Mouse (Mus musculus): ENCODE measurements at regions not wholly inside any gene's neighbourhood (a gene's known extent, or its start where the extent isn't known, plus 50 kb on each side); places are given as distances from the start of the nearest gene placed in this dataset.

DNA sequence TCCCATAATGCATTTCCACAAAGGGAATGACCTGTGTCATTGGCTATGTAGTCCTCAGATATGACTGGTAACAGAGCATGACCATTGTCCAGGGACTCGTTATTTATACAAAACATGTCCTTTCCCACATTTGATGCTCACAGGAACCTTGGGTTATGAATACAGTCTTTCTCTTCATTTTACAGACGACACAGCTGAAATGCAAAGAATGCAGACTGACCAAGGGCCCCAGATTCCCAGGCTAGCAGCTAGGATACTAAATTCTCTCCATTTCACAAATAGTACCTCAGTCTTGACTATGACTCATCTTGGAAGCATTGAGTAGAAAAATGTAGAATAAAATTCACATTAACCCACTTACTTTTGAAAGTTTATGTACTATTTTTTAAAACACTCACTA lies 182.7 kb upstream of the Sox4 start:
- no peak for TF ChIP-seq CTCF (IDR thresholded peaks at IDR 0.05; ENCODE audit: low read depth)
- DNase-seq (no peak), ATAC-seq (no peak)
- Histone ChIP-seq H3K4me3 (ENCODE audit: low read depth, low read length) (no peak overlapping the region), H3K27me3 (ENCODE audit: insufficient read depth, low read length) (no peaks in the 10 kb centered on the region), H3K27ac (ENCODE audit: low read depth, low read length) (no peak overlapping the region), H3K4me1 (ENCODE audit: insufficient read depth) (no peaks in the 10 kb centered on the region), H3K4me2 (ENCODE audit: low read depth) (no peak overlapping the region), H3K36me3 (ENCODE audit: insufficient read depth) (no peaks in the 10 kb centered on the region), H3K9me3 (ENCODE audit: low read length) (peaks cover 5% of the 10 kb centered on the region; the same call in 1 of the 2 replicates), H3K9ac (no peak overlapping the region)
- 71% methylated on average over 2 of the region's 2 CpGs for WGBS

DNA sequence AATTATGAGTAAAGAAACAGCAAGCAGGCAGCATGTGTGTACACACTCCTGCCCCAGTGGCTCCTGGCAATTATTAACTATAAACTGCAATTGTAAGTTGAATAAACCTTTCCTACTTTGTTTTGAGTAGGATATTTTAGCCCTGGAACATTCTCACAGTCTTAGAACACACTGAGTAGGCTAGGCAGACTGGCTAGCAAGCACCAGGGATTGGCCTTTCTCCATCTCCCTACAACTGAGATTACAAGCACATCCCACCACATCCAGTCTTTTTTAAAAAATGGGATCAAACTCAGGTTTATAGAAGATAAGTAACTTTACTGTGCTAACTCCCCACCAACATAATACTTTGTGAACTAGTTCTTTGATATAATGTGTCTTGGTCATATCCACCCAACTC lies 174.0 kb upstream of the Sox4 start:
- H3K4me3 ChIP-seq (ENCODE audit: low read depth, low read length), result no peak overlapping the region
- ATAC-seq (no peak), DNase-seq (no peak)
- no peak for TF ChIP-seq CTCF (IDR thresholded peaks at IDR 0.05; ENCODE audit: low read depth)
- H3K4me1 ChIP-seq (ENCODE audit: insufficient read depth), result no peaks in the 10 kb centered on the region
- no peaks in the 10 kb centered on the region for H3K36me3 ChIP-seq (ENCODE audit: insufficient read depth)
- H3K4me2 ChIP-seq (ENCODE audit: low read depth), result no peak overlapping the region
- no peak overlapping the region for H3K27ac ChIP-seq (ENCODE audit: low read depth, low read length)
- H3K9me3 ChIP-seq (ENCODE audit: low read length), result no peaks in the 10 kb centered on the region
- no peaks in the 10 kb centered on the region for H3K27me3 ChIP-seq (ENCODE audit: insufficient read depth, low read length)
- H3K9ac ChIP-seq, result no peak overlapping the region

DNA sequence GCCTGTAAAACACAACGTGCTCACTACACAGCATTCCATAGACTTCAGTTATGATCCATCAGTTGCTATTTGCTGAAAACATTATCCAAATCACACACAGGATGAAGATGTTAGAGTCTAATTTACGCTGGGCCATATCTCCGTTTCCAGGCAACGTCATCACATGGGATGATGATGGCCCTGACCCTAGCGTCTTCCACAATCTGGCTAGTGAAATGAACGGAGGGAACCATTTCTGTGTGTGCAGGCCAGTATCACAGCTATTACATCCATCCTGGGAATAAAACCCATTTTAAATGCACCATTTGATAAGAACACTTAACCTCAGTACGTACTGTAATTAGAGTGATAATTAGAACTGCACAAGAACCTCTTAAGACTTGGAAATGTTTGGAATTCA lies 170.0 kb upstream of the Sox4 start:
- WGBS, result 69% methylated on average over 7 of the region's 7 CpGs
- H3K27ac ChIP-seq (ENCODE audit: low read depth, low read length), result no peak overlapping the region
- ATAC-seq (no peak; the same call in 1 of the 2 replicates), DNase-seq (no peak)
- no peak overlapping the region for H3K9ac ChIP-seq
- H3K4me3 ChIP-seq (ENCODE audit: low read depth, low read length), result no peak overlapping the region
- H3K27me3 ChIP-seq (ENCODE audit: insufficient read depth, low read length), result no peaks in the 10 kb centered on the region
- H3K9me3 ChIP-seq (ENCODE audit: low read length), result no peaks in the 10 kb centered on the region
- no peak for TF ChIP-seq CTCF (IDR thresholded peaks at IDR 0.05; ENCODE audit: low read depth)
- H3K36me3 ChIP-seq (ENCODE audit: insufficient read depth), result no peaks in the 10 kb centered on the region
- no peak overlapping the region for H3K4me2 ChIP-seq (ENCODE audit: low read depth)
- H3K4me1 ChIP-seq (ENCODE audit: insufficient read depth), result no peaks in the 10 kb centered on the region

DNA sequence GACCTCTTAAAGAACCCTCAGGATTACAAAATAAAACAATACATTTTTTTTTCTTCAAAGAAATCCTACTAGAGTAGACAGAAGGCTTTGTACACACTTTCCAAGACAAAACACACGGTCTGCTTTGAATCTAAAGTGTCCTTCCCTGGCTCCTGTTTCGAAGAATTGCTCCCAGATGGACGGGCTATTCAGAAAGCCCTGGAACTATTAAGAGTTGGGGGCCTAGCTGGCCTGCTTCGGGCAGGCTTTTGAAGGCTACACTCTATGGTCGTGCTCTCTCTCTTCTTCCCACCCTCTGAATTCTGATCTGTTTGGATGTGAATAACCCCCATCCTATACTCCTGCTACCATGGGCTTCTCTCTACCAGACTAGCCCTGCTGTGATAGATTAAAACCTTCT lies 167.6 kb upstream of the Sox4 start:
- Histone ChIP-seq H3K9ac (no peak overlapping the region), H3K9me3 (ENCODE audit: low read length) (no peaks in the 10 kb centered on the region), H3K4me2 (ENCODE audit: low read depth) (no peak overlapping the region), H3K4me3 (ENCODE audit: low read depth, low read length) (no peak overlapping the region), H3K27me3 (ENCODE audit: insufficient read depth, low read length) (no peaks in the 10 kb centered on the region), H3K27ac (ENCODE audit: low read depth, low read length) (no peak overlapping the region), H3K36me3 (ENCODE audit: insufficient read depth) (no peaks in the 10 kb centered on the region), H3K4me1 (ENCODE audit: insufficient read depth) (no peaks in the 10 kb centered on the region)
- ATAC-seq (no peak), DNase-seq (no peak)
- no peak for TF ChIP-seq CTCF (IDR thresholded peaks at IDR 0.05; ENCODE audit: low read depth)
- 77% methylated on average over 5 of the region's 5 CpGs for WGBS

DNA sequence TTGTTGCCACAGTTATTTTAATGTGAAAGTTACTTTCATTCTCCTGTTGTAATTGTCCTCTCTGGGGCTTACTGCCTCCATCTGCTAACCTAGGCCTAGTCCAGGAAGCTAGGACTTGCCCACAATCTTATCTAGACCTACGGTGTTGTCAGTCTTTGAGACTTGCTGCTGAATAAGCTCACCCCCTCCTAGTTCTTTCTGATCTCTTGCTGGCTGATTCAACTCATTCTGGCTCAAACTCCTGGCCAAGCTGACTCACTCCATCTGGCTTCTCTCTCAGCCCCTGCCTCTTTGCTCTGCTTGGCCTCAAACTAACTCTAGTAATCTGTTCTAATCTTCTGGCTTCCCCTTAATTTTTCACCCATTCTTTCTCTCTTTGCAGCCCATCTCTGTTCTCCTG lies 165.8 kb upstream of the Sox4 start:
- H3K9ac ChIP-seq, result no peak overlapping the region
- ATAC-seq (no peak), DNase-seq (no peak)
- H3K27me3 ChIP-seq (ENCODE audit: insufficient read depth, low read length), result no peaks in the 10 kb centered on the region
- no peak overlapping the region for H3K4me3 ChIP-seq (ENCODE audit: low read depth, low read length)
- H3K27ac ChIP-seq (ENCODE audit: low read depth, low read length), result no peak overlapping the region
- no peak for TF ChIP-seq CTCF (IDR thresholded peaks at IDR 0.05; ENCODE audit: low read depth)
- no peak overlapping the region for H3K4me2 ChIP-seq (ENCODE audit: low read depth)
- 67% methylated on average over 1 of the region's 1 CpGs for WGBS
- no peaks in the 10 kb centered on the region for H3K9me3 ChIP-seq (ENCODE audit: low read length)
- no peaks in the 10 kb centered on the region for H3K4me1 ChIP-seq (ENCODE audit: insufficient read depth)
- H3K36me3 ChIP-seq (ENCODE audit: insufficient read depth), result no peaks in the 10 kb centered on the region

DNA sequence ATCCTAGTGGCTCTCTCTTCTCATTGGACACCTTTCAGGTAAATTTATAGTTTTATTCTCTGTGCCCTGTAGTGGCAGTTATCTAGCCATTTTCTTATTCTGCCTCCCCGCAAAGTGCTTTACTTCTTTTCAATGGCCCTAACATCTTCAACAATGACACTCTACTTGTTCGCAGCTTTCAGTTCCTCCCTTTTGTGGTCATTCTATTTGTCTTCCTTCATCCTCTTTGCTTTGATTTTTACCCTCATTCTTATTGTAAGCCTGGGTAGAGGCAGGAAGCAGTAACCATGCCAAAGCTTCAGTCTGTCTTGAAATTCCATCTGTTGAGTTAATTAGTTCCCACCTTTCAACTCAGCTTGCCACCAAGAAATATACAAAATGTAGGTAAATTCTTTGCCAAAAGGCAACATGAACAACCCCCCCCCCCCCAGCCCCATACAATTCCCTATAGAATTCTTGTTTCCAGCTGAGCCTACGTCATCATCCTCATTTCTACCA lies 161.5 kb upstream of the Sox4 start:
- WGBS, result 82% methylated on average over 3 of the region's 3 CpGs
- ATAC-seq (no peak), DNase-seq (no peak)
- no peak for TF ChIP-seq CTCF (IDR thresholded peaks at IDR 0.05; ENCODE audit: low read depth)
- Histone ChIP-seq H3K36me3 (ENCODE audit: insufficient read depth) (no peaks in the 10 kb centered on the region), H3K27ac (ENCODE audit: low read depth, low read length) (no peak overlapping the region), H3K4me2 (ENCODE audit: low read depth) (no peak overlapping the region), H3K4me1 (ENCODE audit: insufficient read depth) (no peaks in the 10 kb centered on the region), H3K9ac (no peak overlapping the region), H3K27me3 (ENCODE audit: insufficient read depth, low read length) (no peaks in the 10 kb centered on the region), H3K4me3 (ENCODE audit: low read depth, low read length) (no peak overlapping the region), H3K9me3 (ENCODE audit: low read length) (no peaks in the 10 kb centered on the region)

DNA sequence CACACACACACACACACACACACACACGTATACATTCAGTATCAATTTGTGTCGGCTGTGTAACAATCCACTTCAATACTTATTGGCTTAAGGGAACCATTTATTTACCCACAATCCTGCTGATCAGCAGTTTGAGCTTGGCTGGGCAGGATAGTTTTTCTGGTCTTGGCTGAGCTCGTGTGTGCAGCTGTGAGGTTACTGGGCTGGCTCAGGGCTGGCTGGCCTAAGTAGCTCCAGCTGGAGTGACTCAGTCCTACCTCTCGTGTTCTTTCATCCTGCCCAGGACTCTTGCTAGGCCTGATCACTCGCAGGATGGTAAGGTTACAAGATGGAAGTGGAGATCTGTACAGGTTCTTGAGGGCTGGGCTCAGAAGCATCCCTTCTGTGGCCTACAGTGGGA lies 156.6 kb upstream of the Sox4 start:
- Histone ChIP-seq H3K27me3 (ENCODE audit: insufficient read depth, low read length) (no peaks in the 10 kb centered on the region), H3K9ac (no peak overlapping the region), H3K4me3 (ENCODE audit: low read depth, low read length) (no peak overlapping the region), H3K4me2 (ENCODE audit: low read depth) (no peak overlapping the region), H3K36me3 (ENCODE audit: insufficient read depth) (no peaks in the 10 kb centered on the region), H3K9me3 (ENCODE audit: low read length) (no peaks in the 10 kb centered on the region), H3K4me1 (ENCODE audit: insufficient read depth) (no peaks in the 10 kb centered on the region), H3K27ac (ENCODE audit: low read depth, low read length) (no peak overlapping the region)
- TF ChIP-seq CTCF (IDR thresholded peaks at IDR 0.05; ENCODE audit: low read depth), result no peak
- DNase-seq (peak; percentile 17), ATAC-seq (no peak)
- WGBS, result 61% methylated on average over 5 of the region's 5 CpGs
